Mouse (Mus musculus): ENCODE data around the gene F8a. TPM values are rescaled to one million over a fixed set of nuclear protein-coding genes. Genes with fewer than 3 reads are reported as not detected.
"Not testable (repeated sequence)": the region's sequence is repeated elsewhere in the genome, so short reads cannot be mapped to it uniquely, and the experiment has no call there.

Gene F8a
- polyA plus RNA-seq (2012; rRNA removed) = 19.7 and 22.1 TPM in 2 replicates

GRCm38 (mm10) chrX:73227914-73228605 lies at the start of gene F8a:
Gene F8a (plus strand): TSS chrX:73228291.
- no peak for TF ChIP-seq CTCF (IDR thresholded peaks at IDR 0.05; ENCODE audit: borderline replicate concordance, extremely low read depth, insufficient read depth, insufficient read length)
- TF ChIP-seq POLR2A (IDR thresholded peaks at IDR 0.05; ENCODE audit: borderline replicate concordance, extremely low read depth, insufficient read depth, insufficient read length, poor library complexity, severe bottlenecking) = peak; percentile 52; the same call in 1 of the 2 replicates
- DNase-seq (ENCODE audit: low read depth) = peak; percentile 94

GRCm38 (mm10) chrX:73191934-73192333 lies 36.2 kb upstream of the F8a start, which contains the start of gene Xlr3b:
Gene Xlr3b (plus strand): TSS chrX:73192207.
- peak; percentile 51 for DNase-seq (ENCODE audit: low read depth)

GRCm38 (mm10) chrX:73213819-73214564 lies 14.1 kb upstream of the F8a start, which contains the start of gene Xlr4b:
Gene Xlr4b (plus strand): TSS chrX:73214333.
- not testable (repeated sequence) for DNase-seq (ENCODE audit: low read depth)

- TF ChIP-seq CTCF (IDR thresholded peaks at IDR 0.05; ENCODE audit: borderline replicate concordance, extremely low read depth, insufficient read depth, insufficient read length) = no peak
- TF ChIP-seq POLR2A (IDR thresholded peaks at IDR 0.05; ENCODE audit: borderline replicate concordance, extremely low read depth, insufficient read depth, insufficient read length, poor library complexity, severe bottlenecking) = no peak
- DNase-seq (ENCODE audit: low read depth) = no peak
Observed at GRCm38 (mm10) chrX:73225365-73225764, 2.7 kb upstream of the F8a start.

GRCm38 (mm10) chrX:73228606-73229214 lies 619 bp downstream of the F8a start:
- no peak for TF ChIP-seq POLR2A (IDR thresholded peaks at IDR 0.05; ENCODE audit: borderline replicate concordance, extremely low read depth, insufficient read depth, insufficient read length, poor library complexity, severe bottlenecking)
- TF ChIP-seq CTCF (IDR thresholded peaks at IDR 0.05; ENCODE audit: borderline replicate concordance, extremely low read depth, insufficient read depth, insufficient read length) = no peak
- peak; percentile 74 for DNase-seq (ENCODE audit: low read depth)

- DNase-seq (ENCODE audit: low read depth) = no peak
- TF ChIP-seq POLR2A (IDR thresholded peaks at IDR 0.05; ENCODE audit: borderline replicate concordance, extremely low read depth, insufficient read depth, insufficient read length, poor library complexity, severe bottlenecking) = no peak
- no peak for TF ChIP-seq CTCF (IDR thresholded peaks at IDR 0.05; ENCODE audit: borderline replicate concordance, extremely low read depth, insufficient read depth, insufficient read length)
Observed at GRCm38 (mm10) chrX:73229288-73229687, 1.2 kb downstream of the F8a start.

GRCm38 (mm10) chrX:73242821-73243325 lies 14.8 kb downstream of the F8a start, which contains the start of gene Xlr4c:
Gene Xlr4c (minus strand): TSS chrX:73243130.
- not testable (repeated sequence) for DNase-seq (ENCODE audit: low read depth)

- DNase-seq (ENCODE audit: low read depth) = not testable (repeated sequence)
Observed at GRCm38 (mm10) chrX:73262428-73262827, 34.3 kb downstream of the F8a start.

- DNase-seq (ENCODE audit: low read depth) = not testable (repeated sequence)
Observed at GRCm38 (mm10) chrX:73265270-73265669, 37.2 kb downstream of the F8a start, which contains the start of gene Xlr3c. Gene Xlr3c (minus strand): TSS chrX:73265390.

Other genes with a start within 250 kb of the F8a start
- 1.2 and 1.5 TPM in 2 replicates for gene Zfp185, start 241.0 kb upstream of the F8a start, polyA plus RNA-seq (2012; rRNA removed)
- gene Pnma5, start 191.2 kb upstream of the F8a start, polyA plus RNA-seq (2012; rRNA removed) = 0.07 and 0.11 TPM in 2 replicates
- gene Pnma3, start 163.5 kb upstream of the F8a start, polyA plus RNA-seq (2012; rRNA removed) = 14.5 and 15.1 TPM in 2 replicates
- gene Xlr4a, start 145.8 kb upstream of the F8a start, polyA plus RNA-seq (2012; rRNA removed) = 0.93 TPM in 1 of 2 replicates, not detected in the other
- gene Xlr3a, start 131.2 kb upstream of the F8a start, polyA plus RNA-seq (2012; rRNA removed) = 1.7 and 4.0 TPM in 2 replicates
- 0.94 and 1.1 TPM in 2 replicates for gene Gm14685, start 111.2 kb upstream of the F8a start, polyA plus RNA-seq (2012; rRNA removed)
- gene Xlr5b, start 79.5 kb upstream of the F8a start, polyA plus RNA-seq (2012; rRNA removed) = not detected in 2 replicates
- 0.26 and 0.71 TPM in 2 replicates for gene DXBay18, start 78.8 kb upstream of the F8a start, polyA plus RNA-seq (2012; rRNA removed)
- not detected in 2 replicates for gene Spin2d, start 51.3 kb upstream of the F8a start, polyA plus RNA-seq (2012; rRNA removed)
- 3.7 and 13.7 TPM in 2 replicates for gene Xlr3b, start 36.1 kb upstream of the F8a start, polyA plus RNA-seq (2012; rRNA removed)
- gene Xlr4b, start 14.0 kb upstream of the F8a start, polyA plus RNA-seq (2012; rRNA removed) = 0.25 and 0.97 TPM in 2 replicates
- 0.25 TPM in 1 of 2 replicates, not detected in the other for gene Xlr4c, start 14.8 kb downstream of the F8a start, polyA plus RNA-seq (2012; rRNA removed)
- gene Xlr3c, start 37.1 kb downstream of the F8a start, polyA plus RNA-seq (2012; rRNA removed) = 0.13 TPM in 1 of 2 replicates, not detected in the other
- not detected in 2 replicates for gene Xlr5a, start 64.7 kb downstream of the F8a start, polyA plus RNA-seq (2012; rRNA removed)
- gene Xlr5c, start 64.7 kb downstream of the F8a start, polyA plus RNA-seq (2012; rRNA removed) = not detected in 2 replicates
- gene Gm45015, start 108.5 kb downstream of the F8a start, polyA plus RNA-seq (2012; rRNA removed) = not detected in 2 replicates
- 25.9 and 26.6 TPM in 2 replicates for gene Zfp275, start 114.3 kb downstream of the F8a start, polyA plus RNA-seq (2012; rRNA removed)
- gene Gm18336, start 170.4 kb downstream of the F8a start, polyA plus RNA-seq (2012; rRNA removed) = 0.13 and 0.27 TPM in 2 replicates
- 1.2 and 1.3 TPM in 2 replicates for gene Zfp92, start 182.8 kb downstream of the F8a start, polyA plus RNA-seq (2012; rRNA removed)
- 0.11 and 0.18 TPM in 2 replicates for gene Trex2, start 207.1 kb downstream of the F8a start, polyA plus RNA-seq (2012; rRNA removed)
- 45.6 and 50.0 TPM in 2 replicates for gene Haus7, start 230.8 kb downstream of the F8a start, polyA plus RNA-seq (2012; rRNA removed)

All from brain, embryonic 14.5 days (tissue).